Mouse (Mus musculus) 3T3-L1 (cell line): ENCODE measurements around the gene Olfr297.

Source experiments
- DNase-seq: peaks from one replicate; pipeline ENCODE4 v3.0.0-alpha.2; 2015; ENCODE audit warnings: low read depth, low spot score

Gene Olfr297

DNA sequence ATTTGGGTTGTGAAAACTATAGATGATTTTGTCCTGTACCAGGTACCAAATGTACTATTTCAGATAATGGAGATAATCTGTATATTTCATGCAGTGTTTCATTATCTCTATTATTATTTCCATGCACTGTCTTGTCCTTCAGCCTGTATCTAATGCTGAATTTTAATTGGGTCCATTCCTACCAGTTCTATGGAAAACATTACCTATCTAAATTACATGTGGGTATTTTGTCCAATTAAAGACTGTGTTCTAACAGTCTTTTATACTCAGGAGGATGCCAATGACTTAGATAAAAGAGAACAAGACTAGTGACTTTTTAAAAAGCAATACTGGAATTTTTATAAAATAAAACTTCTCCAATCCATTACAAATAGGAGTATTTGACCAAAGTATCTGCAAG, at the start of gene Olfr297:
Gene Olfr297, plus strand, starts transcription at position 301 of the 400 bp plus-strand sequence.
- DNase-seq, result no peak

DNA sequence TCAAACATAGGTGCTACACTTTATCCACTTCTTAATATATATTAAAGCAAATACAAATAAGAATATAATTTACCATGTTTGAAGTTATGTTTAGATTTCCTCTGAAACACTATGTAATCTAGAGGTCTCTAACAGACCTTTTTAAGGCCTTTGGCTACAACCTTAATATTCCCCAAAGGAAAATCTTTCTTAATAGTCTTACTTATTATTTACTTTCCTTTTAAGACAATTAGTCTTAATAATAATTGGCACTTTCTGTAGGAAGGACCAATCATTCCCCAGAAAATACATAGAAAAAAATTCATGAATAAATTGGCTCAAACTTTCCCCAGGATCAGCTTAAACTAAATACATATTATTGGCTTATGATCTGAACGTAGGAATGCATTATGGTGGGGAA, 27.4 kb upstream of the Olfr297 start, which contains the start of gene Olfr298:
Gene Olfr298, minus strand, starts transcription at position 101 of the 400 bp plus-strand sequence.
- no peak for DNase-seq
